Mouse (Mus musculus): ENCODE results near the gene Slc35g3. TPM values are rescaled to one million over a fixed set of nuclear protein-coding genes. Genes with fewer than 3 reads are reported as not detected.

Gene Slc35g3
- polyA plus RNA-seq, 1 experiment from 2014 or later, result 0.50 TPM

GRCm38 (mm10) chr11:69799394-69800137 is 37.8 kb upstream of the Slc35g3 start:
- Histone ChIP-seq H3K27ac (peak overlapping the region; percentile 96), H3K27me3 (ENCODE audit: insufficient read depth, poor library complexity, severe bottlenecking) (peaks cover 91% of the 10 kb centered on the region), H3K9me3 (no peaks in the 10 kb centered on the region), H3K4me1 (replicated peaks) (peaks cover 77% of the 10 kb centered on the region), H3K4me3 (peak overlapping the region; percentile 66), H3K36me3 (no peaks in the 10 kb centered on the region)
- peak; percentile 66 for DNase-seq (ENCODE audit: low spot score)
- WGBS, result 18% methylated on average over 12 of the region's 12 CpGs

- H3K4me3 ChIP-seq, result no peak overlapping the region
- H3K27ac ChIP-seq, result no peak overlapping the region
- no peaks in the 10 kb centered on the region for H3K9me3 ChIP-seq
- peaks cover 91% of the 10 kb centered on the region for H3K27me3 ChIP-seq (ENCODE audit: insufficient read depth, poor library complexity, severe bottlenecking)
- no peak for DNase-seq (ENCODE audit: low spot score)
- H3K4me1 ChIP-seq (replicated peaks), result peaks cover 60% of the 10 kb centered on the region
- WGBS, result 78% methylated on average over 7 of the region's 7 CpGs
- H3K36me3 ChIP-seq, result no peaks in the 10 kb centered on the region
Observed at GRCm38 (mm10) chr11:69797924-69798323, 36.2 kb upstream of the Slc35g3 start.

- no peak for DNase-seq (ENCODE audit: low spot score)
- peaks cover 41% of the 10 kb centered on the region for H3K4me1 ChIP-seq (replicated peaks)
- no peaks in the 10 kb centered on the region for H3K9me3 ChIP-seq
- peak overlapping the region; percentile 79 for H3K27ac ChIP-seq
- H3K4me3 ChIP-seq, result peak overlapping the region; percentile 60
- no peaks in the 10 kb centered on the region for H3K36me3 ChIP-seq
- 4% methylated on average over 13 of the region's 13 CpGs for WGBS
- peaks cover 81% of the 10 kb centered on the region for H3K27me3 ChIP-seq (ENCODE audit: insufficient read depth, poor library complexity, severe bottlenecking)
Observed at GRCm38 (mm10) chr11:69795983-69796435, 34.2 kb upstream of the Slc35g3 start.

GRCm38 (mm10) chr11:69795168-69795982 is 33.6 kb upstream of the Slc35g3 start, which contains the start of gene Chrnb1:
Gene Chrnb1, minus strand, starts transcription at chr11:69795943.
- H3K27ac ChIP-seq, result peak within 1 kb of the TSS; percentile 79
- peak; percentile 91 for DNase-seq (ENCODE audit: low spot score)
- H3K4me1 ChIP-seq (replicated peaks), result peaks cover 35% of the 10 kb centered on the region
- 2% methylated on average over 52 of the region's 52 CpGs for WGBS
- no peaks in the 10 kb centered on the region for H3K9me3 ChIP-seq
- H3K4me3 ChIP-seq, result peak within 1 kb of the TSS; percentile 60
- H3K36me3 ChIP-seq, result no peaks in the 10 kb centered on the region
- H3K27me3 ChIP-seq (ENCODE audit: insufficient read depth, poor library complexity, severe bottlenecking), result peaks cover 75% of the 10 kb centered on the region

- DNase-seq (ENCODE audit: low spot score), result no peak
- Histone ChIP-seq H3K27me3 (ENCODE audit: insufficient read depth, poor library complexity, severe bottlenecking) (peaks cover 56% of the 10 kb centered on the region), H3K4me1 (replicated peaks) (peaks cover 16% of the 10 kb centered on the region), H3K27ac (no peak overlapping the region), H3K4me3 (no peak overlapping the region), H3K36me3 (no peaks in the 10 kb centered on the region), H3K9me3 (no peaks in the 10 kb centered on the region)
- WGBS, result 66% methylated on average over 5 of the region's 5 CpGs
Observed at GRCm38 (mm10) chr11:69793429-69793828, 31.7 kb upstream of the Slc35g3 start.

- Histone ChIP-seq H3K9me3 (no peaks in the 10 kb centered on the region), H3K36me3 (no peaks in the 10 kb centered on the region), H3K27ac (no peak overlapping the region), H3K4me1 (replicated peaks) (peaks cover 11% of the 10 kb centered on the region), H3K4me3 (no peak overlapping the region), H3K27me3 (ENCODE audit: insufficient read depth, poor library complexity, severe bottlenecking) (peaks cover 40% of the 10 kb centered on the region)
- 72% methylated on average over 5 of the region's 5 CpGs for WGBS
- no peak for DNase-seq (ENCODE audit: low spot score)
Observed at GRCm38 (mm10) chr11:69791420-69791819, 29.7 kb upstream of the Slc35g3 start.

- Histone ChIP-seq H3K4me1 (replicated peaks) (no peaks in the 10 kb centered on the region; the same call in 1 of the 2 replicates), H3K27ac (no peak overlapping the region), H3K9me3 (no peaks in the 10 kb centered on the region), H3K27me3 (ENCODE audit: insufficient read depth, poor library complexity, severe bottlenecking) (peaks cover 29% of the 10 kb centered on the region), H3K36me3 (no peaks in the 10 kb centered on the region), H3K4me3 (no peak overlapping the region)
- WGBS, result 69% methylated on average over 5 of the region's 5 CpGs
- DNase-seq (ENCODE audit: low spot score), result no peak
Observed at GRCm38 (mm10) chr11:69789431-69789830, 27.7 kb upstream of the Slc35g3 start.

GRCm38 (mm10) chr11:69787306-69787705 is 25.5 kb upstream of the Slc35g3 start:
- 85% methylated on average over 5 of the region's 5 CpGs for WGBS

GRCm38 (mm10) chr11:69784793-69785272 is 23.1 kb upstream of the Slc35g3 start:
- Histone ChIP-seq H3K4me1 (replicated peaks) (no peaks in the 10 kb centered on the region; the same call in none of the 2 replicates), H3K4me3 (peak overlapping the region; percentile 1; the same call in 1 of the 2 replicates), H3K27me3 (ENCODE audit: insufficient read depth, poor library complexity, severe bottlenecking) (peaks cover 19% of the 10 kb centered on the region), H3K36me3 (no peaks in the 10 kb centered on the region), H3K9me3 (no peaks in the 10 kb centered on the region), H3K27ac (no peak overlapping the region)
- DNase-seq (ENCODE audit: low spot score), result no peak
- WGBS, result 43% methylated on average over 15 of the region's 15 CpGs

More at GRCm38 (mm10) chr11:69787306-69787705, 25.5 kb upstream of the Slc35g3 start:
- no peaks in the 10 kb centered on the region for H3K36me3 ChIP-seq
- H3K27me3 ChIP-seq (ENCODE audit: insufficient read depth, poor library complexity, severe bottlenecking), result peaks cover 10% of the 10 kb centered on the region
- DNase-seq (ENCODE audit: low spot score), result no peak
- no peaks in the 10 kb centered on the region; the same call in 1 of the 2 replicates for H3K4me1 ChIP-seq (replicated peaks)
- no peak overlapping the region for H3K27ac ChIP-seq
- no peaks in the 10 kb centered on the region for H3K9me3 ChIP-seq
- no peak overlapping the region for H3K4me3 ChIP-seq

GRCm38 (mm10) chr11:69781828-69782227 is 20.1 kb upstream of the Slc35g3 start:
- Histone ChIP-seq H3K27ac (no peak overlapping the region), H3K36me3 (peaks cover 3% of the 10 kb centered on the region; the same call in 1 of the 2 replicates), H3K4me1 (replicated peaks) (peaks cover 17% of the 10 kb centered on the region), H3K9me3 (no peaks in the 10 kb centered on the region), H3K4me3 (no peak overlapping the region), H3K27me3 (ENCODE audit: insufficient read depth, poor library complexity, severe bottlenecking) (peaks cover 49% of the 10 kb centered on the region)
- DNase-seq (ENCODE audit: low spot score), result no peak
- 38% methylated on average over 4 of the region's 4 CpGs for WGBS

GRCm38 (mm10) chr11:69778985-69779384 is 17.2 kb upstream of the Slc35g3 start:
- DNase-seq (ENCODE audit: low spot score), result no peak
- Histone ChIP-seq H3K9me3 (no peaks in the 10 kb centered on the region), H3K27ac (0 out of 2 replicates have a peak overlapping the region, but pooled peaks have one; percentile 29), H3K27me3 (ENCODE audit: insufficient read depth, poor library complexity, severe bottlenecking) (peaks cover 61% of the 10 kb centered on the region), H3K36me3 (peaks cover 11% of the 10 kb centered on the region), H3K4me3 (no peak overlapping the region), H3K4me1 (replicated peaks) (peaks cover 22% of the 10 kb centered on the region)
- WGBS, result 45% methylated on average over 7 of the region's 7 CpGs

GRCm38 (mm10) chr11:69778258-69778982 is 16.7 kb upstream of the Slc35g3 start:
- H3K4me3 ChIP-seq, result no peak overlapping the region; the same call in 1 of the 2 replicates
- H3K36me3 ChIP-seq, result peaks cover 11% of the 10 kb centered on the region
- peaks cover 22% of the 10 kb centered on the region for H3K4me1 ChIP-seq (replicated peaks)
- no peaks in the 10 kb centered on the region for H3K9me3 ChIP-seq
- DNase-seq (ENCODE audit: low spot score), result no peak
- H3K27ac ChIP-seq, result 0 out of 2 replicates have a peak overlapping the region, but pooled peaks have one; percentile 40
- 59% methylated on average over 23 of the region's 23 CpGs for WGBS
- H3K27me3 ChIP-seq (ENCODE audit: insufficient read depth, poor library complexity, severe bottlenecking), result peaks cover 61% of the 10 kb centered on the region
